Mouse (Mus musculus) cerebellum, adult (tissue): ENCODE results near the gene Taf12.

Source experiments
- ATAC-seq: cut with Nextera tagmentation; 2 replicates; pipeline ENCODE4 v1.9.2; 2017; ENCODE audit warnings: mild to moderate bottlenecking, moderate library complexity, mixed read lengths; ENCODE audit not compliant: insufficient number of reproducible peaks, low FRiP score, low TSS enrichment

The Taf12 gene

DNA sequence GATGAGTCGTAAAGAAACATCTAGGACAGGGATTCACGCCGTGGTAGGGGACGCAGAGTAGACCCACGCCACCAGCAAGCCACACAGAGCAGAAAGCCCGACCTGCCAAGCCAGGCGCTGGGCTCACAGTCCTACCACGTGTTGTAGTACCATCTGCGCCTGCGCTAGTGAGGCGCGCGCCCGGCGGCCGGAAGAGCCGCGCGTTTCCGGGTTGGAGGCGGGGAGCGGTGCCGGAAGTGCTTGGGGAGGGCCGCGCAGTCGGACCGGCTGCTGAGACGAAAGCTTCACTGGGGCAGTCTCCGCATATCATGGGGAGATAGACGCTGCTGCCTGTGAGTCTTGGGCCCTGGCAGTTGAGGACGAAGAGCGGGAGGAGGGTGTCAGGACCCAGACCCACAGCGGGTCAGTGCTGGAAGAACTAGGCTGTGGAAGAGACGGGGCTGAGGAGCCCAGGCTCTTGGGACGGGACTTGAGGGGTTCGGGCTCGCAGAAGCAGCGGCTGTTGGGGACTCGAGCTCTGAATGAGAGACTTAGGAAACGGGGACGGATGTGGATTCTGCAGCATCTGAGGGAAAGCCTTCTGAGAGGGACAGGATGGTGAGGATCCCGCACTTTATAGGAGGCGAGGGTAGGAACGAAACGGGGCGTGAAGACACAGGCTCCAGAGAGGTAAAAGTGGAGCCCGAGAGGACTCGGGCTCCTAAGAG, at the start of gene Taf12:
Gene Taf12, plus strand, starts transcription at position 220 of the 707 bp plus-strand sequence.
- peak; percentile 90 for ATAC-seq

DNA sequence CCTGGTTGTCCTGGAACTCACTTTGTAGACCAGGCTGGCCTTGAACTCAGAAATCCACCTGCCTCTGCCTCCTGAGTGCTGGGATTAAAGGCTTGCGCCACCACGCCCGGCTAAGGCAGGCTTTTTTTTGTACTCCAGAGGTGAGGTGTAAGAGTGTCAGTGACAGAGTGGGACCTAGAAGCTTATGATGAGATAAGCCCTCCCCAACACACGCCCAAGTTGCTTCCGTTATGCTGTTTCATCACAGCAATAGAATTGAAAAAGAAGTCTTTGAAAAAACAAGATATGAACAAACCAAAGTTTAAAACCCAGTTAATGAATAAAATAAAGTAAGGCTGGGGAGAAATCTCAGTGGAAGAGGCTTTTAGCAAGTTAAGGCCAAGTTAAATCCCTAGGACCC, 43.8 kb upstream of the Taf12 start:
- ATAC-seq, result no peak

DNA sequence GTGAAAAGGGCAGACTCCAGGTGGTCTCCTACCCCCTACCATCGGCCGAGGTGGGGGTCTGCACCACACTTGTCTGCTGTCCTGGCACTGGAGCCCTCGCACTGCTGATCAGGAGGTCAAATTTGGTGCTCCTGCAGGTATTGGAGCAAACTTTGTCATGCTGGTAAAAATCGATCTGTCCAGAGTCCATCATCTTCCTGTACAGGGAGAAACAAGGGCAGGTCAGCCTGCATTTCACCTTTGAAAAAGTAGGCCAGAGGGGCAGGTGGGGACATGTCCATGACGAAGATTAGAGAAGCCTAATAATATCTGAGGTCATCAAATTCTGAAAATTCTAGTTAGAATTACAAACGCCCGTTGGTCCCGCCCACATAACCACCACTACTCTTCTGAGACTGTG, 39.5 kb upstream of the Taf12 start:
- ATAC-seq, result no peak

DNA sequence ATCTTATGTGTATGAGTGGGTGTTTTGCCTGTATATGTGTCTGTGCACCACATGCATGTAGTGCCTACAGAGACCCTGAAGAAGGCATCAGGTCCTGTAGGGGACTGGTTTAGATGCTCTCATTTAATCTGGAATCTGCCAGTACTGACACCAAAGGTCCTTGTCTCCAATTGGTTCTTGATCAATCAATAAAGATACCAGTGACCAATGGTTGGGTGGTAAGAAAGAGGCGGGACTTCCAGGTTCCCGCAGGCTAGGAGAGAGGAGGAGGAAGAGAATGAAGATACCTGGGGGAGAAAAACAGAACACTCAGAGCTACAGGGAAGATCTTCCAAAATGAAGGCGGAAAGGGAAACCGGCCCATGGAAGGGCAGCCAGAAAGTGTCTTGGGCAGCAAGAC, 35.8 kb upstream of the Taf12 start:
- ATAC-seq, result no peak

DNA sequence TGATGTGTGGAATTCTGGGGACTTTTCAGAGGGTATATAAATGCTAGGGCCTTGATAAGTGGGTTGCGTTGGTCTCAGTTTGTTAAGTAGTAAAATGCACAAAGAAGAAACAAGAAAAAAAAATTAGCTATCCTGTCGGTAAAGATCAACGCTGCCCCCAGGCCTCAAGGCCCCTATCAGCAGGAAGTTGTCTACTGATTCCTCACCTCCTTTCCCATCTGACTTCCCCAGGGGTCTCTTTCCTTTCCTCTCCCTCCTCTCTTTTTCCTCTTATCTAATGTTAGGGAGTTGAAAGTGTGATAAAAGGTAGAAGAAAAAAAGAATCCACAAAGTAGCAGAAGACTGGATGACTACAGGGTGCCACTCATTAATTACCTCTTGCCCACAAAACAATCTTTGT, 33.8 kb upstream of the Taf12 start:
- ATAC-seq, result no peak

DNA sequence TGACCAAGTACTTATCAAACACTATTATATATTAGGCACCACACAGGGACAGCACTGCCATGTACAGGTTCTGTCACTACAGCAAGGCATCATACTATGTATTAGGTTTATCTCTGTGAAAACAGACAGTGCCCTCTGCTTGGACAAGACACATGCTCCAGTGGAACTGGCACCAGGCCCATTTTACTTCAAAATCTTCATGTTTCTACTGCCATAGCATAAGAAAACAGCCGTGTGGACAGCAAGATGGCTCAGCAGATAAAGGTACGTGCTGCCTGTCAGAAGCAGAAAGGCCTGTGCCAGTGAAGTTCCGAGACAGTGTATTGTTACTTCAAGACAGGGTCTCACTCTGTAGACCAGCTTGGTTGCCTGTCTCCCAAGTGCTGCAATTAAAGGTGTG, 33.0 kb upstream of the Taf12 start:
- ATAC-seq, result no peak

DNA sequence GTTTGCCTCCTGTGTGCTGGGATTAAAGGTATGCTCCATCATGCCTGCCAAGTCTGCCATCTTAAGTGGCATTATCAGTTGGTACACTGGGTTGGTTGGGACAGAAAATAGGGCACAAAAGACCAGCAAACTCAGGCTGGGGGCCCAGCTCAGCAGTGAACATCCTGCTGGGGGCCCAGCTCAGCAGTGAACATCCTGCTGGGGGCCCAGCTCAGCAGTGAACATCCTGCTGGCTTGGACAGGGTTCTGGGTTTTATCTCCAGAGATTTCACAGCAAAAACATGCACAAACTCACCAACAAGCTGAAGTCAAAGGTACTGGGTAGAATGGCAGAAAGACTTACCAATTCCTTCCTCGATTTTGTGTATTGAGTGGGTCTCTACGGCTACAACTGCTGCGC, 28.5 kb upstream of the Taf12 start:
- no peak for ATAC-seq

DNA sequence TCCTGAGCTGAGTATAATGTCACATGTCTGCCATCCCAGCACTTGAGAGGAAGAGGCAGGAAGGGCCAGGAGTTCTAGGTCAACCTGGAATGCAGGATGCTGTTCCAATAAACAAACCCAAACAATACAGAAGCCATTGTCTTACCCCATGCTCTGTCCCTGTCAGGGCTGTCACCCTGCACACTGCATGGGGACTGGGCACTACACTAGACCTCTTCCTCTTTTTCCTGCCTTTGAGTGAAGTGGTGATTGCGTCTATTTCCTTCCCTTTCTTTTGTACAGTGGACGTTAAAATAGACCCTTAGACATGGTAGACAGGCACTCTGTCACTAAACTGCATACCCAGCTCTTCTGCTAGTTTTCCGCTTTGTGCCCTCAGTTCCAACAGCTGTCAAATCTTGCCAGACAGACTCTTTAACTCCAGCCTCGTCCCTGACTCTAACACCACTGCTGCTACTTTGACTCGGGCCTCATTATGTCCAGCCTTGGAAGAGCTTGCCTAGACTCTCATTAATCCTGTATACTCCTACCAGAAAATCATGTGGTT, 26.7 kb upstream of the Taf12 start:
- ATAC-seq, result no peak

DNA sequence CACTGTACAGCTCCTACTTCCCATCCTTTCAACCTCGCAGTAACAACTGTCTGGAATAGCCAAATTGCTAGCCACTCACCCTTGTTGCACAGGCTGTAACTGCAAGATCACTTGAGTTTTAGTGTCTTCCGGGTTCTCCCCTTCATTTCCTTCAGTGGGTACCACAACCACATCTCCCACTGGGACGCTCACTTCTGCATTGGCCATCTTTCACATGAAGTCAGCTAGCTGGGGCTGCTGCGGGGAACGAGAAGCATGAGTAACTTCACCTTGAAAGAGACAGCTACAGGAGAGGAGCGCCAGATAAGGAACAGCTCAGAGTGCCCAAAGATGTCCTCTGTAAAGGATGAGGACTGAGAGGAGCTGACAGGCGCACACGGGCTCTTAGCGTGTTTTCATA, 22.6 kb upstream of the Taf12 start:
- ATAC-seq, result no peak

DNA sequence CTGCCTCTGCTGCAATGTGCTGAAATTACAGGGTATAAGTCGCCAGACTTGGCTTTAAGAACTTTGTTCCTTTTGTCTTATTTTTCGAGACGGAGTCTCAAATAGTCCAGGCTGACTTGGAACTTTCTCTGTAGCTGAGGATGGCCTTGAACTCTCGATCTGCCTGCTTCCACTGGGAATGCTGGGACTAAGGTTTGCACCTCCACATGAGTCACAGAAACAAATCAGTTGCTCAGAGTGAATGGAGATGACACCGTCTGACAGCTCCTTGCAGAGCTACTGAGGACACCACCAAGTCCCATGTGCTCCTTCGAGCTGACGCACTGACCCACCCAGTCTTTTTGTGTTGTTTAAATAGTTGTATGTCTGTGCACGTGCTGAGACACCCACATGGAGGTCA, 21.0 kb upstream of the Taf12 start:
- ATAC-seq, result no peak

DNA sequence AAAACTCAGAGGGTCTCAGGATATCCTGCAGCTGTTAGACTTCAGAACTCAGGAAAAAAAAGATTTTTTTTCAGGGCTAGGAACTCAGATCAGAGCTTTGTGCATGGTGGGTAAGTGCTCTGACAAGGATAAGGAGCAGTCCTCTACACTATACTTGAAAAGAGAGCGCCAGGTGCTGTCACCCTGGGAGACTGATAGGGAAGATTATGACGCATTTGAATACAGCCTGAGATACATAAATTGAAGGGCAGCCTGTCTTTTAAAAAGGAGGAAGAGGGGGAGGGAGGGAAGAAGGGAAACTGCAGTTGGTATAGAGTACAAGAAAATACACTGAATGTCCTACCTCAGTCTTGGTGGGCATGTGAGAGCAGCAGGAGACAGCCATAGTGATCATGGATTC, 20.6 kb upstream of the Taf12 start:
- no peak for ATAC-seq

DNA sequence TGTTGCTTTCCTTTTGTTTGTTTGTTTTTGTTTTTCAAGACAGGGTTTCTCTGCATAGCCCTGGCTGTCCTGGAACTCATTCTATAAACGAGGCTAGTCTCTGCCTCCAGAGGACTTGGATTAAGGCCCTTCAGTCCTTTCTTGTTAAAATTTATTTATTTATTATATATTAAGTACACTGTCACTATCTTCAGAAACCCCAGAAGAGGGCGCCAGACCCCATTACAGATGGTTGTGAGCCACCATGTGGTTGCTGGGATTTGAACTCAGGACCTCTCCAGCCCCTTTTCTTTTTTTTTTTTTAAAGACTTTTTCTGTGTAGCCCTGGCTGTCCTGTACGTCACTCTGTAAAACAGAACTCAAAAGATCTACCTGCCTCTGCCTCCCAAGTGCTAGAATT, 19.2 kb upstream of the Taf12 start:
- no peak for ATAC-seq

DNA sequence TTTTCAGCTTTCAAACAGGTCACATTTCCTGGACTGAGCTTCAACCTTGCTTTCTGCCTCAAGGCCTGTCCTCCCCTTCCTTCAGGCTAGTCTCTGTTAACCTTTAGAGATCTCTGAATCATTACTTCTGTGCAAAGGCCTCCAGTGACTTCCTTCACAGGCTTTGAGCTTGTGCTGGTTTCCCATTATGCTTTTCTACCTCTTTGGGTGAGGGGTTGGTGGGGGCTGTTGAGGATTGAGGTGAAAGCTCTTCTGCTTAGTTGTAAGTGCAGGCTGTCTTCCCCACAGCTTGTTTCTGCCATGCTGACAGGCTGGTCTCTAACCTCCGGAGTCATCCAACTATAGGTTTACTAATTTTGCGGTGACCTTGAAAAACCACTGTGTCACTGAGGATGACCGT, 17.8 kb upstream of the Taf12 start:
- no peak for ATAC-seq

DNA sequence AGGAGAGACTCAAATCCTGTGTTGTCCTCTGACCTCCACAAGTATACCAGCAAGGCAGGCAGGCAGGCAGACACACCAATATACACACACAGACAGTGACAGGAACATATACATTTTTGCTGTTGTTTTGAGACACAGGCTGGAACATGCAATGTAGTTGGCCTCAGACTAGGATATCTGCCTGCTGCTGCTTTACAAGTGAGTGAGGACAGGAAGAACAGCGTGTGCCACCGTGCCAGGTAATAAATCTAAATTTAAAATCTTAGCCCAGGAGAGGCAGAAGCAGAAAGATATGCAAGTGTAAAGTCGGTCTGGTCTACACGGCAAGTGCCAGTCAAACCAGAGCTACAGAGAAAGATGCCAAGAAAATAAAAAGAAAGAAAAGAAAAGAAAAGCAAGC, 14.9 kb upstream of the Taf12 start:
- ATAC-seq, result no peak

DNA sequence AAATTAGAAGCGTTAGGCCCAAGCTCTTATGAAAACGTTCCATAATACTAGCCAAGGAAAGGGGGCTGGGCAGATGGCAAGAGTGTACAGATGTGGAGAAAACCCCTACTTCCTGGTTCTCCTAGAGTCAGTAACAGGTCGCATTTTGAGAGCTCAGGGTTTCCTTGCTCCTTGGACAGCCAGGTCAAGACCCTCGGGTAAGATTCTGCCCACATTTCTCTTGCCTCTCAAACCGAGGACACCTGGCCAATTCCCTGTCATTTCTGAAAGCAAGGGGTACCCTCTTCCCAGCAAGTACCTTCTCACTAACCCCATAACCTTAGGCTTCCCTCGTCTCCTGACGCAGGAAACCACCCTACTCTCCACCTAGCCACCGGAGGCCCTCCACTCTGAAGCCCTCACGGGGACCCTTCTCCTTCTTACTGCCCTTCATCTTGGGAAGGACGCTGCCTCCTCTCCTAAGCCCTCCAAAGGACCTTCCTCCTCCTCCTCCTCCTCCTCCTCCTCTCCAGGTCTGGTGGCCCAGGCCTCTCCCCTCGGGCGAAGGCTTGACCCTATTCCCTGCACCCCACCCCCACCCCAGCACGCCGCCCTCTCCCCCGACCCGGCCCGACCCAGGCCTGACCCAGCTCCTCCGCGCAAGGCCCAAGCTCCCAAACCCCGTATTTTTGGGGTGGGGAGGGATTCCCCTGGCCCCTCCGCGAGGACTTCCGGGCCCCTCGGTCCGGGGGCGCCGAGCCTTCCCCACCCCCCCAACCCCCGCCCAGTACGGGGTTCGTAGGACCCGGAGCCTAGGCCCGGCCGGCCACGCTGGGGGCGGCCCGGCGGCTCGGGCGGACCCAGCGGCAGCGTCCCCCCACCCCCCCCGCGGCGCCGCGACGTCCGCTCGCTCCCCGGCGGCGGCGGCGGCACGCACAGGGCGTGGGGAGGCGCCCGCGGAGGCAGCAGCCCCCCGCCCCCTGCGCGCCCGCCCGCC, 13.5 kb upstream of the Taf12 start:
- no peak for ATAC-seq

DNA sequence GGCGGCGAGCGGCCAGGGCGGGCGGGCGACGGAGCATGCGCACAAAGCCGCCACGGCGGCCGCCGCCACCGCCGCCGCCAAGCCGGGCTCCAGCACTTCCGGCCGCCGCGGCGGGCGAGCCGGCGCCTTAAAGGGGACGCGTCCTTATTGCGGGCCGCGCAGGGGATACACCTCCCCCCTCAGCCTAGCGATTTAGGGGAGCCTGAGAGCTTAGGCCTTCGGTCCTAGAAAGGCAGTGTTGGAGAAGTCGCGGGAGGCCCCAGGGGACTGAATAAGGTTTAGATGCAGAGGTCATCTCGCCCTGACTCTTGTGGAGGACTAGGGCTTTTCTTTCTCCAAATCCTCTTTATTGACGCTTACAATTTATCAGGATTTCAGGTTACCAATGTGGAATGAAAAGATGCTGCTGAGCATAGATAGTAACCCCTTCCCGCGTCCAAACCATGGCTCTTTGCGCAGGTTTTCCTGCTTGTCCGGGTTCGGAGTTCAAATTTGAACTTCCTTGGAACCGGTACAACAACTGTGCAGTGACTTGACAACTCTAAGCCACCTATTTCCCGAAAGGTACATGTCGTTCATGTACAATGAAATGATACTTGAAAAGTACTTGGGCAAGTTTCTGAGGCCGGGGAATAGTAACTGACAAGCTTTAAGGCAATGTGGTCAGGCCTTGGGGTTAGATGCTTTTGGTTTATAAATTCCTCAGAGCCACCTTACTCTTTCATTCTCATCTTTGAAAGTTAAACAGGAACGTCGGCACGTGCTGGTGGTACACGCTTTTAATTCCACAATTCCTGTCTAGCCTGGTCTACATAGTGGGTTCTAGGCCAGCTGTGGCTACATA, 12.4 kb upstream of the Taf12 start, which contains the start of gene Gmeb1:
Gene Gmeb1, minus strand, starts transcription at position 89 of the 844 bp plus-strand sequence.
- peak; percentile 85; the same call in 1 of the 2 replicates for ATAC-seq

DNA sequence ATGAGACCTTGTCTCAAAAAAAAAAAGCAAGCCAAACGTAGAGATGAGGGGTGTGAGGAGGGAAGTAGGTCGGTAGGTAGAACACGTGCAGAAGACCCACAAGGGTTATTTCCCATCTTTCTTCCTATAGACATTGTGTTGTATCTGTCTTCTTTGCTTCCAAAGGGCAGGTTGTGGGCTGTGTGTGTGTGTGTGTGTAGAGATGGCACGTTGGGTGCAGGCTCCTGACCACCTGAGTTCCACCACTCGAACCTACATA, 11.9 kb upstream of the Taf12 start:
- no peak for ATAC-seq

DNA sequence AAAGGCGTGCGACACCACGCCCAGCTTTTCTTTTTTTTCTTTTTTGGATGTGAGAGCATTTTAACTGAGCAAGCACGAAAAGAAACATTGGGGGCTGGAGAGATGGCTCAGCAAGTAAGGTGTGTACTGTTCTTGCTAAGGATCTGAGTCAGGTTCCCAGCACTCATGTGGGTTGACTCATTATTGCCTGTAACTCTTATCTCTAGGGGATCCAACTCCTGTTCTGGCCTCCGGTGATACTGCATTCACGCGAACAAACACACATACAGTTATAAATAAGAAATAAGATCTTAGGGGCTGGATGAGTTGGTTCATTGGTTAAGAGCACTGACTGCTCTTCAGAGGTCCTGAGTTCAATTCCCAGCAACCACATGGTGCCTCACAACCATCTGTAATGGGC, 10.9 kb upstream of the Taf12 start:
- ATAC-seq, result no peak

DNA sequence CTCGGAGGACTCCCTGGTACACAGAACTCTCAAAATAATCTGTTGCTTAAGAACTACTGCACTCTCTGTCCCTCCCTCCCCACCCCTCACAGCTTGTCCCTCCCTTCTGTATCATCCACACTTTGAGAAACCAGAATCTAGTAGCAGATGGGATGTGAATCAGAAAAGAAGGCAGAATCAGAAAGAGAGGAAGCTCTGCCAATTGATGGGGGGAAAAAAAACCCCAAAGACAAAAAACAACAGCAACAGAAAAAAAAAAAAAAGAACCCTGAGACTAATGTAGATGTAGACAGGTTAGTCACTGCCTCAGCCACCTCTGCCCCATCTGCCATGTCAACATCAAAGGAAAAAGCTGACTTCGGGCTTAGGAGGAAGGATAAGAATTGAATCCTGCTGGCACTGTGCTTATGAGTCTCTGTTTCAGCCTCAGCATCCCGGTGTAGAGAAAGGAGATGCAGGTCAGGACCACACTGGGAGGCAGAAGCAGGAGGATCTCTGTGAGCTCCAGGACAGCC, 7.3 kb upstream of the Taf12 start:
- ATAC-seq, result no peak
